Mouse (Mus musculus): ENCODE results near the gene Pcbd2.

DNA sequence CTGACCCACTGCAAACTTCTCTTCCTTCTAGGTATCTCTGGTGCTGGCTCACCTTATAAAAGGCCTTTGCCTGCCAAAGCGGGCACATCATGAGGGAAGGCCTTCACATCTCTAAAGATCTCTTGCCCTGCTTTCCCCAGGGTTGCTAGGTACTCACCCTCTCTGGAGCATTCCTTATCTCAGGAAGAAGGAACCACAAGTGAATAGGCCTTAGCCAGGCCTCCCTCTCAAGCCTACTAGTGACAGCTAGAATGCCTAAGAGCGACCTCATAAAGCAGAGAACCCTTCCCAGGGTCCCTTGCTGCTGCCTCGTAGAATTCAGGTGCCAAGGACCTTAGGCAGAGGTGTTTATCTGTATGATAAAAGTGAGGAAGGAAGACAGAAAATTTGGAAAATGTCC is 57.1 kb downstream of the Pcbd2 start, which contains the start of gene Catsper3:
- no peak for TF ChIP-seq CTCF (IDR thresholded peaks at IDR 0.05; ENCODE audit: borderline replicate concordance, extremely low read depth, insufficient read depth, insufficient read length)
- no peak for TF ChIP-seq POLR2A (IDR thresholded peaks at IDR 0.05; ENCODE audit: borderline replicate concordance, extremely low read depth, insufficient read depth, insufficient read length, poor library complexity, severe bottlenecking)

Measured in brain, embryonic 14.5 days (tissue).